Mouse (Mus musculus) neural tube, embryonic 11.5 days (tissue): ENCODE results near the gene Col6a6. TPM values are rescaled to one million over a fixed set of nuclear protein-coding genes. Genes with fewer than 3 reads are reported as not detected.

ENCODE experiments used
- ATAC-seq: fragments of 200-750 bp; cut with Nextera tagmentation; 2 replicates; pipeline ENCODE4 v1.8.0; 2017; ENCODE audit warnings: moderate number of reproducible peaks, mild to moderate bottlenecking, moderate TSS enrichment, moderate library complexity; ENCODE audit not compliant: insufficient read depth, low FRiP score, low TSS enrichment
- DNase-seq: peaks from one replicate; pipeline ENCODE4 v3.0.0-alpha.2; 2015; ENCODE audit warnings: low spot score
- H3K27ac ChIP-seq: fragments of 300-500 bp; sonication (generic); 2 replicates; pipeline ENCODE4 v1.5.1; 2014; ENCODE audit warnings: low read depth, mild to moderate bottlenecking, low read length
- H3K27me3 ChIP-seq: fragments of 300-500 bp; sonication (generic); 2 replicates; pipeline ENCODE4 v1.6.1; 2014; ENCODE audit warnings: mild to moderate bottlenecking, low read length, mixed read lengths; ENCODE audit not compliant: control insufficient read depth, insufficient read depth
- H3K36me3 ChIP-seq: fragments of 300-500 bp; sonication (generic); 2 replicates; pipeline ENCODE4 v1.6.1; 2014; ENCODE audit warnings: mild to moderate bottlenecking, low read length, moderate library complexity, mixed read lengths; ENCODE audit not compliant: control insufficient read depth, insufficient read depth
- H3K4me1 ChIP-seq: fragments of 300-500 bp; sonication (generic); 2 replicates; pipeline ENCODE4 v1.6.1; 2014; ENCODE audit warnings: low read length, mixed read lengths; ENCODE audit not compliant: control insufficient read depth, insufficient read depth
- H3K4me2 ChIP-seq: fragments of 300-500 bp; sonication (generic); 2 replicates; pipeline ENCODE4 v1.6.1; 2014; ENCODE audit warnings: low read depth, mild to moderate bottlenecking, moderate library complexity
- H3K4me3 ChIP-seq: fragments of 300-500 bp; sonication (generic); 2 replicates; pipeline ENCODE4 v1.5.1; 2014; ENCODE audit warnings: low read depth, low read length
- H3K9ac ChIP-seq: fragments of 300-500 bp; sonication (generic); 2 replicates; pipeline ENCODE4 v1.6.1; 2014; ENCODE audit warnings: mild to moderate bottlenecking, low read length
- H3K9me3 ChIP-seq: fragments of 300-500 bp; sonication (generic); 2 replicates; pipeline ENCODE4 v1.6.1; 2016; ENCODE audit warnings: low read length; ENCODE audit not compliant: control insufficient read depth
- WGBS: fragments of 180-500 bp; shearing (Covaris S2); extraction: QIAGEN DNeasy Blood & Tissue Kit; methylation state at CpG from one replicate; pipeline ENCODE4 v1.1.7; 2014; 5-methylcytosine and 5-hydroxymethylcytosine counted together
- polyA plus RNA-seq: library from polyadenylated mRNA; unstranded; fragments of >200 nt; fragmentation: Nextera tagmentation; extraction: Ambion mirVana; gene quantifications from 2 replicates; pipeline ENCODE4 v1.2.1, GENCODE M21; 2014

The Col6a6 gene
- polyA plus RNA-seq, 1 experiment from 2014 or later: 0.13 TPM

DNA sequence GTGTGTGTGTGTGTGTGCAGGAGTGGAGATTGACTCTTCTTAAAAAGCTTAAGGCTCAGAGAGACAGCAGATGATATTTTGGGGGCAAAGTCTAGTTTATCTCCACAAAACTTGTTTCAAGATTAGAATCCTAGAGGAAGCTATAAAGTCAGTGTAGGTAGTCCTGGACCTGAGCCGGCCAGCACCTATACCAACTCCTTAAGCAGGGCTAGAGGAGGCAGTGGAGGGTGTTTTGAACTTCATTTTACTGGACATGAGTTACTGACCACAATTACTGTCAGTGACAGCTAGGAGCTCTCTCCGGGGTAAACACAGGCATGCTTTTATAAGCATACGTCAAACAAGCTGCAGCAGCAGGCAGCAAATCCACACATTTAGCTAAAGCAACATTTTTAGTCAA is 39.8 kb downstream of the Col6a6 start:
- WGBS: 66% methylated on average over 3 of the region's 3 CpGs
- no peak for ATAC-seq

DNA sequence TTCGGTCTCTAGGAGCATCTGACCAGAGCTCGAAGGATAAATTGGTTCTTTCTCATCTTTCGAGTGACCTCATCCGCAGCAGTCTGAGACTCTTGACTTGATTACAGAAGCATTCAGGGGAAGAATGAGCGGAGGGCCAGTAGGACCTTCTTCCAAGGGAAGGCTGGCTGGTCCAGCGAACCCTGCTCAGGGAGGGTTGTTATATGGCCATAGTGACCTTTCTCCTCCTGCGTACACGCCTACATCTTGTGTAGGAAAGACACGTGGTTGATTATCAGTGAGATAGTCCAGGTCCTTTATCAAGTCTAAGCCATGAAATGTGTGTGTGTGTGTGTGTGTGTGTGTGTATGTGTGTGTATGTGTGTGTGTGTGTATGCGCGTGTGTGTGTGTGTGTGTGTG is 40.2 kb downstream of the Col6a6 start:
- H3K27ac ChIP-seq: no peak overlapping the region
- H3K4me2 ChIP-seq: no peak overlapping the region
- no peaks in the 10 kb centered on the region for H3K27me3 ChIP-seq
- no peaks in the 10 kb centered on the region for H3K9me3 ChIP-seq
- no peak for ATAC-seq
- no peak for DNase-seq
- no peaks in the 10 kb centered on the region for H3K4me1 ChIP-seq
- H3K36me3 ChIP-seq: no peaks in the 10 kb centered on the region
- H3K4me3 ChIP-seq: no peak overlapping the region
- no peak overlapping the region for H3K9ac ChIP-seq
- 86% methylated on average over 11 of the region's 11 CpGs for WGBS

More for the DNA sequence above, 39.8 kb downstream of the Col6a6 start:
- Histone ChIP-seq H3K4me3 (no peak overlapping the region), H3K27ac (no peak overlapping the region), H3K27me3 (no peaks in the 10 kb centered on the region), H3K9ac (no peak overlapping the region), H3K4me1 (no peaks in the 10 kb centered on the region), H3K4me2 (no peak overlapping the region), H3K9me3 (no peaks in the 10 kb centered on the region), H3K36me3 (no peaks in the 10 kb centered on the region)
- DNase-seq: no peak

DNA sequence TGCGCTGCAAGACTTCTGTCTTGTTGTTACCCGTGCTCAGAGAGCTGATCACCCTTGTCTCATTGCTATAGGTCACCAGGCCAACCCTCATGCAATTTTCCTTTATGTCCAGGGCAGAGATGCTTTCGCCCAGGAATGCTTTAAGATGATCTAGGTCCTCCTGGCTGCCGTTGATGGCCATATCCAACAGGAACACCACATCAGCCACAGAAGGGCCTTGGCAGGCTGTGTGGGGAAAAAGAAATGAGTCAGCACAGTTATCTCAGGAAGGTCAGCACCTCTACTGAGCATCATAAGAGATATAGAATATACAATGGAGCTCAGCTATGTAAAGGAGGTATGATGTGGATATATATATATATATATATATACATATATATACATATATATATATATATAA is 43.9 kb downstream of the Col6a6 start:
- Histone ChIP-seq H3K4me1 (no peaks in the 10 kb centered on the region), H3K36me3 (no peaks in the 10 kb centered on the region), H3K9me3 (no peaks in the 10 kb centered on the region), H3K4me3 (no peak overlapping the region), H3K9ac (no peak overlapping the region), H3K4me2 (no peak overlapping the region), H3K27me3 (no peaks in the 10 kb centered on the region), H3K27ac (no peak overlapping the region)
- WGBS: 92% methylated on average over 4 of the region's 4 CpGs
- DNase-seq (no peak), ATAC-seq (no peak)

- no peaks in the 10 kb centered on the region for H3K27me3 ChIP-seq
- no peak overlapping the region for H3K4me3 ChIP-seq
- H3K36me3 ChIP-seq: no peaks in the 10 kb centered on the region
- no peak for DNase-seq
- 93% methylated on average over 15 of the region's 15 CpGs for WGBS
- H3K4me2 ChIP-seq: no peak overlapping the region
- ATAC-seq: no peak
- H3K9me3 ChIP-seq: no peaks in the 10 kb centered on the region
- no peak overlapping the region for H3K9ac ChIP-seq
- no peak overlapping the region for H3K27ac ChIP-seq
- no peaks in the 10 kb centered on the region for H3K4me1 ChIP-seq
Observed at GRCm38 (mm10) chr9:105780696-105781095, 47.3 kb downstream of the Col6a6 start.

- DNase-seq: no peak
- Histone ChIP-seq H3K4me1 (no peaks in the 10 kb centered on the region), H3K9me3 (no peaks in the 10 kb centered on the region), H3K4me2 (no peak overlapping the region), H3K27me3 (no peaks in the 10 kb centered on the region), H3K4me3 (no peak overlapping the region), H3K36me3 (no peaks in the 10 kb centered on the region), H3K9ac (no peak overlapping the region), H3K27ac (no peak overlapping the region)
- ATAC-seq: no peak
- WGBS: 93% methylated on average over 6 of the region's 6 CpGs
Observed at GRCm38 (mm10) chr9:105778741-105779140, 49.2 kb downstream of the Col6a6 start.

GRCm38 (mm10) chr9:105774878-105775277 is 53.1 kb downstream of the Col6a6 start:
- 89% methylated on average over 7 of the region's 7 CpGs for WGBS
- no peak overlapping the region for H3K27ac ChIP-seq
- no peaks in the 10 kb centered on the region for H3K27me3 ChIP-seq
- H3K9me3 ChIP-seq: no peaks in the 10 kb centered on the region
- no peak overlapping the region for H3K9ac ChIP-seq
- ATAC-seq (no peak), DNase-seq (no peak)
- no peaks in the 10 kb centered on the region for H3K36me3 ChIP-seq
- no peak overlapping the region for H3K4me2 ChIP-seq
- H3K4me1 ChIP-seq: no peaks in the 10 kb centered on the region
- no peak overlapping the region for H3K4me3 ChIP-seq

- H3K27ac ChIP-seq: no peak overlapping the region
- no peak for ATAC-seq
- WGBS: 93% methylated on average over 19 of the region's 19 CpGs
Observed at GRCm38 (mm10) chr9:105774321-105774720, 53.6 kb downstream of the Col6a6 start.

GRCm38 (mm10) chr9:105771380-105771779 is 56.6 kb downstream of the Col6a6 start:
- ATAC-seq: no peak
- Histone ChIP-seq H3K9ac (no peak overlapping the region), H3K27me3 (no peaks in the 10 kb centered on the region), H3K4me3 (no peak overlapping the region), H3K27ac (no peak overlapping the region), H3K4me1 (no peaks in the 10 kb centered on the region), H3K9me3 (no peaks in the 10 kb centered on the region), H3K36me3 (no peaks in the 10 kb centered on the region), H3K4me2 (no peak overlapping the region)
- no peak for DNase-seq
- 84% methylated on average over 3 of the region's 3 CpGs for WGBS

More at GRCm38 (mm10) chr9:105774321-105774720, 53.6 kb downstream of the Col6a6 start:
- Histone ChIP-seq H3K27me3 (no peaks in the 10 kb centered on the region), H3K36me3 (no peaks in the 10 kb centered on the region), H3K9ac (no peak overlapping the region), H3K4me3 (no peak overlapping the region), H3K4me1 (no peaks in the 10 kb centered on the region), H3K9me3 (no peaks in the 10 kb centered on the region), H3K4me2 (no peak overlapping the region)
- DNase-seq: no peak

DNA sequence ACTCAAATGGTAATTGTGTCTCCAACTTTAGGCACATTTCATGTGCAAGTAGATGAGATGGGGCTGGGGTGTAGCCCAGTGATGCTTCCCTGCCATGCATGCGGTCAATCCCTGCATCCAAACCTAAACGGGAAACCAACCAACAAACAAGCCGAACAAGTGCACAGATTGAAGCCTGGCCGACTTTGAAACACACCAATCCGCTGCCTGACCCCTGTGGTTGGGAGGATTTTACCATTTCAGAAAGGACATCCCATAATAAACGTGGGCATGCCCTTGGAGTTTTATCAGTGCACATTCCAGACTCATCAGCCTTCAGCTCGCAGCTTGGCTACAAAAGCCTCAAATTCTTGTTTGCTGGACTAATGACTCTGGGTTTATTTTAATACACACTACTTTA is 57.3 kb downstream of the Col6a6 start:
- ATAC-seq (no peak), DNase-seq (no peak)
- 65% methylated on average over 7 of the region's 7 CpGs for WGBS
- Histone ChIP-seq H3K4me2 (no peak overlapping the region), H3K27ac (no peak overlapping the region), H3K9me3 (no peaks in the 10 kb centered on the region), H3K4me1 (no peaks in the 10 kb centered on the region), H3K4me3 (no peak overlapping the region), H3K36me3 (no peaks in the 10 kb centered on the region), H3K9ac (no peak overlapping the region), H3K27me3 (no peaks in the 10 kb centered on the region)
